Mouse (Mus musculus): ENCODE results near the gene Mdh1. TPM values are rescaled to one million over a fixed set of nuclear protein-coding genes. Genes with fewer than 3 reads are reported as not detected.

Gene Mdh1
- total RNA-seq, 2 experiments from 2014 or later: 495 to 1,053 TPM

DNA sequence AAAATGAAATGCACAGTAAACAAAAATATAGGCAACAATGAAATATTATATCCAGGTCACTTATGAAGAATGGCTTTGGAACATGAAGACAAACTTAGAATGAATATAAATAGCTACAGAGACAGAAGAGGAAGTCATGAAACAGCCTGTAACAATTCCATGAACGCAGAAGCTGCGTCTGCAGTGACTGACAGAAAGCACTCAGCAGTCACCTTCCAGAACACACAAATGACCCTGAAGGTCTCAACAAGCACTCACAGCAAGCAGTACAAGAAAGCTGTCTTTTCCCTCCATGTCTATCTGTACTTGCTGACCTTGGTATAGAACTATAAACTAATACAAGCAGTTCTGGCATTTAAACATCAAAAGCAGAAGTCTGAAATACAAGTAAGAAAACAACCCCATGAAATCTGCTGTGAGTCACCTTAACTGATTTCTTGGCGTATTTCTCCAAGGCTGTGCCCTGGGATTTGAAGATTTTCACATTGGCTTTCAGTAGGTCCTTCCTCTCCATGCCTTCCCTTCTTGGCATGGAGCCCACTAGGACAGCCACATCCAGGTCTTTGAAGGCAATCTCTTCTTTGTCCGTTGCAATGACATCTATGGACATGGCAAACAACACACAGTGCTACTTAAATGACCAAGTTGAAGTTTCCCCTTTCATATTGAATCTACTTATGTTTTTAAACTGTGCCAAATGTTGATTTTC, 8.4 kb downstream of the Mdh1 start:
- no peak for DNase-seq
- TF ChIP-seq CTCF (IDR thresholded peaks at IDR 0.05): no peak
- intact Hi-C loops (cut with DNase I): no loop called here
- Histone ChIP-seq H3K4me3 (peak overlapping the region; percentile 23; the same call in 1 of the 2 replicates), H3K27ac (peak overlapping the region; percentile 81)

DNA sequence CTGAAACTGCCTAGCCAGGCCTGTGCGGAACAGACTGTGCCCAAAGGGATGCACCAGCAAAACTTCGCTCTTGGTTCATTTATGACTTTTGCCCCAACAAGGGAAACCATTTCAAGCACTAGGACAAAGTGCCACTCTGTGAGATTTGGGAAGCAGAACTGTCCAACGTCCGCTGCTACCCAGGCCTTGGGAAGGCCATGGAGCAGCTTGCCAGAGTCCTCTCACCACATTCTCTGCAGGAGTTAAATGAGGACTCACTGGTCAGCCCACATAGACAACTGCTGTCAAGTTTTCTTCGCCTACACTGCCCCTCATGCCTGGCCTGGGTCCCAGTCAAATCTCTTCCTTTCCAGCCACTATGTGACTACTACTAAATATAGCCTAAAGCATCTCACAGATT, 10.8 kb downstream of the Mdh1 start:
- Histone ChIP-seq H3K27ac (0 out of 2 replicates have a peak overlapping the region, but pooled peaks have one; percentile 40), H3K4me3 (no peak overlapping the region)
- DNase-seq: peak; percentile 36
- no peak for TF ChIP-seq CTCF (IDR thresholded peaks at IDR 0.05)
- intact Hi-C loops (cut with DNase I): no loop called here

DNA sequence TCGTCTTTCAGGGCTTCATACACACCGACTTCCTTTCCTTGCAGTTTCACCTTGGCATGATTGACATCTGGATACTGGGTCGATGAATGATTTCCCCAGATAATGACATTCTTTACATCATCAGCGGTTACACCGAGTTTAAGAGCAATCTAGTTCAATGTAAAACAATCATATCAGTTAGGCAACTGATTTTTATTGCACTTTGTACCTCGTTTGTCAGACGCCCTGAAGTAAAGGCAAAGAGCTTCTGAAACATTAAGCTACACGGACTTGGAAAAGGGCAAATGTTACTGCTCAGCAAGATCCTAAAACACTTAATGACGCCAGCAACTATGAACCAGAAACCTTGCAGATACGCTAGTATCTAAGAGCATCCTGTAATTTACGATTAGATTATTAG, 12.4 kb downstream of the Mdh1 start:
- H3K27ac ChIP-seq: no peak overlapping the region
- intact Hi-C loops (cut with DNase I): no loop called here
- no peak for DNase-seq
- TF ChIP-seq CTCF (IDR thresholded peaks at IDR 0.05): no peak
- no peak overlapping the region for H3K4me3 ChIP-seq

DNA sequence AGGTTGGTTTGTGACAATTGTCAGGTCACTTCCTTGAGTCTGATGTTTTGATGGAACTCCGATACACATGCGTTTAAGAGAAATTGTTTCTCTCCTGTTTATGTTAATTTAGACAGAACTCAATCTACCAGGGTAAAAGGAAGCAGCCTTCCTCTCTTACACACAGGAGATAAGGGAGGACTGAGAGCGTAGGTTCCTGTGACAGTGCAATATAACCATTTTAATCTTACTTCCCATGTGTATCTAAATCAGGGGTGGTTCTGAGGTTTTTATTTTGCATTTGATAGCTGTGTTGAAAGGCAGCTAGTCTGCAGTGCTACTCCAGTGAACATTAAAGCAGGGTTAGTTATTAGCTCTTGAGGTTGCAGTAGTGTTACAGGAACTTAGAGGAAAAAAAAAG, 20.1 kb downstream of the Mdh1 start:
- Histone ChIP-seq H3K4me3 (no peak overlapping the region), H3K27ac (no peak overlapping the region)
- DNase-seq: no peak
- no peak for TF ChIP-seq CTCF (IDR thresholded peaks at IDR 0.05)
- intact Hi-C loops (cut with DNase I): no loop called here

DNA sequence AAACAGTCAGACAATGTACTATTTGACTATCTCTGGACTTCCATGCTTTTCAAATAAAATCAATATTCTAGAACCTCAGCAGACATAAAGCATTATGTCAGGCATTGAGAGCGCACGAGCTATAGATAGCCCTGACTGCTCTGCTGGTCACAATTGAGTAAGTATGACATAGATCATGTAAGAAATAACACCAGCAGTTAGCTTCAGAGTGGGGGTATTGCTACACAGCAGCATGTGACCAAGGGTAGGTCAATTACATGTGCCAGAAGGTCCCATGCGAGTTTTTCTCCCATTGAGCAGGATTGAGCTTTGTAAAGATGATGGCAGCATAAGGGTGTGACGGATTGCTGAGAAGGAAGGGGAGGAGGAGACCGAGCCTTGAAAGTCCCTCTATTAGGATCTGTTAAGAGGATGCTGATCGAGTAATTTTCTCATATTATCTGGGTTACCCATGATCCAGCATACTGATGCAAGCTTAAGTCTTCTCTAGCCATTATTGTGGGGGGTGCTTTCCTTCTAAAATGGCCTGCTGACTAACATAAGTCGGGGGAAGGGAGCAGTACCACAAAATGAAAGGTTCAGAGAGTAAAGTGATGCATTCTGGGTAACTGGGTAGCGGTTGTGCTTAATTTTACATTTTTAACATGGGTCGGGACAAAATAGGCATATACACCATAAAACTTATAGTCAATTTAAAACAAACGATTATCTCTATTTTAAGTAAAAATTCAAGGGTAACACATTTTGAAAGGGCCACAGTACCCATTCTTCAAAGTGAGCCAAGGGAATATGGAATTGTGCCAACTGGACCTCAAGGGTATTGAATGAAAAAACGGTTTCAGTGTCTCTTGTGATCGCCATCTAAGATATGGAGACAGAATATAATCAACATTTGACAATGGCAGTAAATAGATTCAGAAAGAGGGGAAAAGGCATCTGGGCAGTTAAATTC, 21.7 kb downstream of the Mdh1 start:
- no peak for DNase-seq
- intact Hi-C loops (cut with DNase I): no loop called here
- Histone ChIP-seq H3K27ac (no peak overlapping the region), H3K4me3 (no peak overlapping the region)
- no peak for TF ChIP-seq CTCF (IDR thresholded peaks at IDR 0.05)

DNA sequence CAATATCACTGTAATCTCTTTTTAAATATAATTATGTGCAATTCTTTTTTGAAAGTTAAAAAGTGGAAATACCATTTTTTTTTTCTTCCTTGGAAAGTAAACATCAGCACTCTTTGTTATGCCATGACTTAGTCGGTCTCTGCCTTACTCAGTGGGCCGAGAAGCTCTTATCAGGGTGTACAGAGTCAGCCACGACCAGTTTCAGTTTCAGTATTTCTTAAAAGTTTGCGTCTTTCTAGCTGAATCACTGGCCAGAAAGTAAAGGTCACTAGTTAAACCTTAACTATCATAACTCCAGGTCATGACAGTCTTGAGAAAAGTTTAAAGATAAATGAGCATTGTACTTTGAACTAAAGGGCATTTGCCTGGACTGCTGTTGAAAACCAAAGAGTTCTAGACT, 22.4 kb downstream of the Mdh1 start:
- intact Hi-C loops (cut with DNase I): no loop called here
- no peak for TF ChIP-seq CTCF (IDR thresholded peaks at IDR 0.05)
- H3K27ac ChIP-seq: no peak overlapping the region

DNA sequence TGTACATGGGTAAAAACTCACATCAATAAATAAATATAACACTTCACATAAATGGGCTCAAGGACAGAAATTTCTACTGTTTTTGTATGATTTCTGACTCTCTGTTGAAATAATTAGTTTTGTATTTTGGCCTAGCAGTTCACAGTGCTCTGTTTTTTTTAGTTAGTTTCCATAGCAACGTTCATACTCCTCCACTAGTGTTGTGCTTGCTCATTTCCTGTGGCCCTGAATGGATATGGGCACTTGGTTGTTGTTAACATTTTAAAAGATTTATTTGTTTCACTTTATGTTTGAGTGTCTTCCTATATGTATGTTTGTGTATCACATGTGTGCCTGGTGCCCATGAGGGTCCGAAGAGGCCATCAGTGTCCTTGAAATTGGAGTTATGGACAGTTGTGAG, 23.1 kb downstream of the Mdh1 start:
- intact Hi-C loops (cut with DNase I): no loop called here
- no peak overlapping the region for H3K4me3 ChIP-seq
- H3K27ac ChIP-seq: no peak overlapping the region
- no peak for DNase-seq
- no peak for TF ChIP-seq CTCF (IDR thresholded peaks at IDR 0.05)

More for the DNA sequence above, 22.4 kb downstream of the Mdh1 start:
- no peak for DNase-seq
- H3K4me3 ChIP-seq: no peak overlapping the region

DNA sequence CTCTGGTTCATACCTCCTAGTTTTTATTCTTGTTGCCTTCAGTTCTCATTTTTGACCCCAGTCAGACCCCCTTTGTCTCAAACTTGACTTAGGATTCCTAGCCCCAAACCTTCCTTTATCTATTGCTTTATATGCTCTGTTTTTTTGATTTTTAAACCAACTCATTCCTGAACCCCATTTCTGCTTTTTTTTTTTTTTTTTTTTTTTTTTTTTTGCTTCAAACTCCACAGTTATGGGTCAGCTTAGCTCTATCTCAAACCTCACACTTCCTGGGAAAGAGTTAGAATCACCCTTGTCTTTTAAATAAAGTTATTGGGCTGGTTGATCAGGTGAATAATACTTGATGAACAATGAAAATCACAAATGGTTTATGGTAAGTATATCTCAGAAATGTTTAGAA, 24.6 kb downstream of the Mdh1 start:
- no peak for DNase-seq
- TF ChIP-seq CTCF (IDR thresholded peaks at IDR 0.05): no peak
- no peak overlapping the region for H3K27ac ChIP-seq
- no peak overlapping the region for H3K4me3 ChIP-seq
- intact Hi-C loops (cut with DNase I): no loop called here

DNA sequence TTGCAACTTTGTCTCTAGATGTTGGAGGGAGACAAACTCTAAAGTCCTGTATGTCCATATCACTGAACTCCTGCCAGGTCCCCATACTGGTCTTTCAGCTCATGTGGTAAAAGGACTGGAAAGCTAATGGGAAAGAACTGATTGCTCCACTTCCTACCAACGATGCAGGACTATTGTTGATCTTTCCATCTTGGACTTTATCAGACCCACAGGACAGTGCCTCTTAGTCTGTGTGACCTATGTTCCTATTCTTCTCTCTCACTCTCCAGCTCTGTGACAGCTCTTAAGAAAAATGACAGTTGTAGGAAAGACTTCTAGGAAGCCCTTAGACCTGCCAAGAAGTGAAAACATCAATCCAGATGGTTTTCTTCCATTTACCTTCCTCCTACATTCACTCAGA, 25.5 kb downstream of the Mdh1 start:
- H3K27ac ChIP-seq: no peak overlapping the region
- no peak for TF ChIP-seq CTCF (IDR thresholded peaks at IDR 0.05)

DNA sequence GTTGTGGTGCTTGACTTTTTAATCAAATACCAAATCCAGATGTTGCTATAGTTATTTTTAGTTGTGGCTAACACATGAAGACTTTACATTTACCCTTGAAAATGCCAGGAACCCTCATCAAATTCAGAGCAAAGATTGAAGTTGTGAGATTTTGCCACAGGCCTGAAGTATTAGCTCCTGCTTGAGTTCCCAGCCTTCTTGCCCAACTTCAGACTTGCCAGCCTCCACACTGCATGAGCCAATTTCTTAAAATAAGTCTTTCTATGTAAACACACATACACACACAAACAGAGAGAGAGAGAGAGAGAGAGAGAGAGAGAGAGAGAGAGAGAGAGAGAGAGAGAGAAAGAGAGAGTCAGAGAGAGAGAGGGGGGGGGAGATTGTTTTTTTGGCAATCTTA, 26.2 kb downstream of the Mdh1 start:
- intact Hi-C loops (cut with DNase I): no loop called here
- no peak overlapping the region for H3K27ac ChIP-seq
- no peak for DNase-seq
- no peak overlapping the region for H3K4me3 ChIP-seq
- TF ChIP-seq CTCF (IDR thresholded peaks at IDR 0.05): no peak

More for the DNA sequence above, 25.5 kb downstream of the Mdh1 start:
- intact Hi-C loops (cut with DNase I): no loop called here
- H3K4me3 ChIP-seq: no peak overlapping the region
- no peak for DNase-seq

DNA sequence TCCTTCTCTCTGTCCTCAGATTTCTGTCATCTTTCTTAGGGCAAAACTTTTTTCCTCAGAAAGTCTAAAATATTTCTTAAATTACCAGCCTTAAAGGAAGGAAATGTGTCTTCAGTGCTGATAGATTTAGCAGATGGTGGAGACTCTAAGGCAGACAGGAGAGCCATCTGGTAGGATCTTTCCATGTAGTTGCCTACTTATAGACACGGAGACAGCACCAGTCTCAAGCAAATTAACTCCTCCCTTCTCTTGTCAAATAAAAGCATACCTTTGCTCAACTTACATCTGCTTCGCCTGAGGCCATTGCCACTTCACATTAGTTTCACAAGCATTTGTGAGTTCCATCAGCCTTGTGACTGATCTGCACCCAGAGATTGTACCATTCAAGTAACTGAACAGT, 27.1 kb downstream of the Mdh1 start:
- no peak overlapping the region for H3K27ac ChIP-seq
- intact Hi-C loops (cut with DNase I): no loop called here
- no peak for DNase-seq
- TF ChIP-seq CTCF (IDR thresholded peaks at IDR 0.05): no peak
- H3K4me3 ChIP-seq: no peak overlapping the region

DNA sequence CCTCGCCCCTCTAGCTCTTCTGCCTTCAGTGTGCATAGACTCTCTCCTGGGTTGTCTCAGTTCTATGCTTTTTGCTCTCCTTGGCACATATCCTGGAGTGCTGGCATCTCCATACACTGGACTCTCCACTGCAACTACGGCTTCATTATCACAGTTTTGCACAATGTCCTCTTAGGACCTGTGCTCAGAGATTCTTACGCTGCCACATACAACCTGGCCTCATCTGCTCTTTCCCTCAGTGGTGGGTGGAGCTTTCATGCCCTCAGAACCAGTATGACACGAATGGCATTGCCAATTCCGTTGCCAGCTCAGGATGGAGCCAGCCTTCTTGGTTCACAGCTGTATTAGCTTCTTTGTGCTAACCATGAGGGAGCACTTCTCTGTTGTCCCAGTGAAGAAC, 29.4 kb downstream of the Mdh1 start:
- DNase-seq: no peak
- H3K4me3 ChIP-seq: no peak overlapping the region
- no peak for TF ChIP-seq CTCF (IDR thresholded peaks at IDR 0.05)
- no peak overlapping the region for H3K27ac ChIP-seq
- intact Hi-C loops (cut with DNase I): no loop called here

DNA sequence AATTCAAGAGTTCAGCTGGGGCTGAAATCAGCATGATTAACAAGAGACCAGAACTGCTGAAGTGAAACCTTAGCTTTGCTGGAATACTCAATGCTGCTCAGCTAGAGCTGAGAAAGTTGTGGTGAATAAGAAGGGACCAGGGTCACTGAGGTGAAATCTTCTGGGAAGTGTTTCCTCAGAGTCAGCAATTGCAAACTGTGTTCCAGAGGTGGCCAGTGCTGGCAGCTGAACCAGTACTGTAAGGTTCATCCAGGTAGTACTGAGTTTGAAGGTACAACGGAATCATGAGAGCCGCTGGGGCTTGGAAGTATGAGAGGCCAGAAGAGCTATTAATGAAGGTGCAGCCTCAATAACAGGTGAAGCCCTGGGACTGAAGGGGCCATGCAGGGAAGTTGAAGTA, 31.5 kb downstream of the Mdh1 start:
- DNase-seq: no peak
- no peak overlapping the region for H3K27ac ChIP-seq
- no peak for TF ChIP-seq CTCF (IDR thresholded peaks at IDR 0.05)

More for the DNA sequence above, 31.5 kb downstream of the Mdh1 start:
- intact Hi-C loops (cut with DNase I): no loop called here
- no peak overlapping the region for H3K4me3 ChIP-seq

All from gastrocnemius, adult 2 months (tissue).